Mouse (Mus musculus) frontal cortex, postnatal 14 days (tissue): ENCODE data around the gene Eif3f.

Source experiments
- DNase-seq, 2 experiments: peaks; one replicate each; pipeline ENCODE4 v3.0.0; 2022; ENCODE audit warnings: low spot score in 2 of 2

Gene Eif3f

DNA sequence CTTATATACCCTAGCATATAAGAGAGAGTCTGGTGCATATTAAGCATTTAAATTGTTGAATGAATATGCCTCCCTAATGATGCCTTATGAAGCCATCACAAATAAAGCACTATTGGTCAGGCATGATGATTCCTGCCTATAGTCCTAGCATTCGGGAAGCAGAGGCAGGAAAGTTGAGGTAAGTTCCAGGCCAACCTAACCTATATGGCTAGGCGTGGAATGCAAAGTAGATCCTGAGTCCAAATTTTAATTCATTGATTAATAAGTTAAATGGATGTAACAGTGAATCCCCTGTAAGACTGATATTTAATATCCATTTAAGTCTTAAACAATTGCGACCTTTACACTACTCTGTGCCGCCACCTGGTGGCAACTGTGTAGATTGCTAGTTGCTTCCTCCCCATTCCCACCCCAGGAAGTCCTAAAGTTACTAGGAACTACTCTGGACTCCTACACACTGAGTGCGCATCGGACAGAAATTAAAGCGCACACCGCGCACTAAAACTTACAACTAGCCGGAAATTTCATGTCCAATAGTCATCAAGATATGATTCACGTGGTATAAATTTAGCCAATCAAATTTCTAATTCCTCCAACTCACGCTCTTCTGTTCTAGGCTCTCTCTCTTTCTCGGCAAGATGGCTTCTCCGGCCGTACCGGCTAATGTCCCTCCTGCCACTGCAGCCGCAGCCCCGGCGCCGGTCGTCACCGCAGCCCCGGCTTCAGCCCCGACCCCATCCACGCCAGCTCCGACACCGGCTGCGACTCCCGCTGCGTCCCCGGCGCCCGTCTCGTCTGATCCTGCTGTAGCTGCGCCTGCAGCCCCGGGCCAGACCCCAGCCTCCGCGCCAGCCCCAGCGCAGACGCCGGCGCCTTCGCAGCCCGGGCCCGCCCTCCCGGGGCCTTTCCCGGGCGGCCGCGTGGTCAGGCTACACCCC lies at the start of gene Eif3f:
Gene Eif3f, plus strand, starts transcription at position 624 of the 938 bp plus-strand sequence.
- peak; percentile 93 to 97 for DNase-seq

DNA sequence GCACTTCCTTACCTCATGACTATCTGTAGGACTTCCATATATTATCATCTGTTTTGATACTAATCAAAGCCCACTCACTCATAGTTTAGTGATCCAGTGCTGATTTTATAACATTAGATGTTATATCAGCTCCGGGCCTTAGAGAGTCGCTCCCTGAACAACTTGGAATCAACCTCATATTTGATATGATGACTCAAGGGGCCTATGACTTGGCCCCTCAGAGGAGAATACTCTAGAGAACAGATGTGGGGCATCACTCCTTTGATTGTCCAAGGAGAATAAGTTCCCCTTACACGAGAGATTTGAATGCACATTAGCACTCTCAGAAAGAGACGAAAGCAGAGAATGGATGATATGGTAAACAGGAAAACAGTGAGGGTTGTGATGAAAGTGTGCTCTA lies 49.3 kb upstream of the Eif3f start, which contains the start of gene Olfr518:
Gene Olfr518, minus strand, starts transcription at position 101 of the 400 bp plus-strand sequence.
- DNase-seq, result no peak

DNA sequence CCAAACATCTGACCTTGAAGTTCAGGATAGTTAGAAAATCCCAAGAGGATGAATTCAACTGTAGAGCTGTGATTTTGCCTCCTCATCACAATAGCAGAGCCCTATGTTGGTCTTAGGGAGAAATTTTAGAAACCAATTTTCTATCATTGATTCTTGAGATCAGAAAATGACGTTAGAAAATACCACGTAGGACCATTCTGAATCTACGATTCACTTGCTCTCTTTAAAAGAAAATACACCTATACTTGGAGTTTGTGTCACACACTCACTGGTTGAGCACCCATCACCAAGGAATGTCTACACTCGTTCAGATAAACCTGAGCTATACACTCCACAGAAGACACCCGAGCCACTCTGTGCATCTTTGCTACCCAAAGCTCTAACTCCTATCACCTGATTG lies 39.9 kb upstream of the Eif3f start, which contains the start of gene Olfr519:
Gene Olfr519, minus strand, starts transcription at position 101 of the 400 bp plus-strand sequence.
- DNase-seq, result no peak

DNA sequence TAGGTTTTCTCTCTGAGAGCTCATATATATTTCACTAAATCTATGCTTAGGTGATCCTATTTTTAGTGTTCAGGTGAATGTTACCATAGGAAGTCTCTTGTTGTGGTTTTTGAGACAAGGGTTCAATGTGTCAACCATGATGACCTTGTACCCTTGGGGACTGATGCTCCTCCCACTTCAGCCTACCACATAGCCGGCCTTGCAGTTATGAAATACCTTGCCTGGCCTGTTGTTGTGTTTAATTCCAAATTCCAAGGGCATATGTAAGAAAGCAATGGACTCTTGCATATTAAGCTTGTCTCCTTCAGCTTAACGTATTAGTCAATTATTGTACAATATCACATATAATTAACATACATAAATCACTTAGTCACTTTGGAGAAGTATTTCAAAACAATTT lies 30.2 kb upstream of the Eif3f start:
- DNase-seq, result no peak

DNA sequence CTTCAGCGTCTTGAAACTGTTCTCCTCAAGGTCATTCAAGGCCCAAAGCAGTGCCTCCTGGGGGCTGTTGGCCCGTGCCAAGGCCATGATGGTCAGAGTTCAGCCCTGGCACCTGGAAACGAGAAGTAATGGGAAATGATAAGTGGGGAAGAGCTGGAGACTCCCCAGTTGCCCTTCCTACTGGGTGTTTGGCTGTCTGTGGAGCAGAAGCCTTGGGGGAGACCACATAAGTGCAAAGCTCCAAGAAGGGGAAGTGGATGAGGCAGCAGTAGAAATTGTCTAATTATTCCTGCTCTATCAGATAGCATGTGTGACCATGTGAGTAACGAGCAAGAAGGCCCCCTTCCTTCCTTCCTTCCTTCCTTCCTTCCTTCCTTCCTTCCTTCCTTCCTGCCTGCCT lies 7.2 kb upstream of the Eif3f start:
- DNase-seq, result no peak

DNA sequence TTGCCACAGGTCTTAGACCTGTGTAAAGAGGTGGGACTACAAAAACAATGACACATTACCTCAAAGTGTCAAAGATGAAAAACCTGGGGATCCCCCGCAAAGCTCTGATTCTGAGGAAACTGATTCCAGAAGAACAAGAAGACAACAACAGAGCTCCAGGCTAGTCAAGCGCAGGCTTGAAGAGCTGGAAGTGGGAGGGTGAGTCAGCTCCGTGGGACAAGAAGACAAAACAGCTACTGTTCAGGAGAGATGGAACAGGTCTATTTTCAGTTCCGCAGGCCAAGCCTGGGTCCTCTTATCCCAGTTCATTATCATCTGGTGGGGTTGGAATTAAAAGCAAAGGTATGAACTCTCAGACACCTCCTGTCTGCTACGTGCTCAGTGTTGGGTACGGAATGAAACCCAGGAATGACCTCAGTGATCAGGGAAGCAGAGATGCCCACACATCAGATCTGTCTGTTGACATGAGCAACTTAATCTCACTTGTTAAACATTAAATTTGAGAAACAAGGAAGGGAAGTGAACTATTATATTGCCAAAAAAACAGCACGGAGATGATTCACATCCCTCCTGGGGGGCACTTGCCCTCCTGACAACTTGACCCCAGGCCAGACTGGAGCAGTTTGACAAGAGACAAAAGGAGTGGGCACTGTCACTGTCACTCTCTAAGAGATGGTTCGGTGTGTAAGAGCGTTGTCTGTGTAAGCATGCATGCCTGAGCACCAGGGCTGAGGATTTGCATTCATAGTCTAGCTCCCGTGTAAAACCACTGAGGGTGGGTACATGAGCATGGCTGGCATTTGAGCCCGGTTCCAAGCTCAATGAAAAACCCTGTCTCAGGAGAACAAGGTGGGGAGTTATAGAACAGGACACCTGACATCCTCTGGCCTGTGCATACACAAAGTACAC lies 5.7 kb upstream of the Eif3f start:
- DNase-seq, result no peak

DNA sequence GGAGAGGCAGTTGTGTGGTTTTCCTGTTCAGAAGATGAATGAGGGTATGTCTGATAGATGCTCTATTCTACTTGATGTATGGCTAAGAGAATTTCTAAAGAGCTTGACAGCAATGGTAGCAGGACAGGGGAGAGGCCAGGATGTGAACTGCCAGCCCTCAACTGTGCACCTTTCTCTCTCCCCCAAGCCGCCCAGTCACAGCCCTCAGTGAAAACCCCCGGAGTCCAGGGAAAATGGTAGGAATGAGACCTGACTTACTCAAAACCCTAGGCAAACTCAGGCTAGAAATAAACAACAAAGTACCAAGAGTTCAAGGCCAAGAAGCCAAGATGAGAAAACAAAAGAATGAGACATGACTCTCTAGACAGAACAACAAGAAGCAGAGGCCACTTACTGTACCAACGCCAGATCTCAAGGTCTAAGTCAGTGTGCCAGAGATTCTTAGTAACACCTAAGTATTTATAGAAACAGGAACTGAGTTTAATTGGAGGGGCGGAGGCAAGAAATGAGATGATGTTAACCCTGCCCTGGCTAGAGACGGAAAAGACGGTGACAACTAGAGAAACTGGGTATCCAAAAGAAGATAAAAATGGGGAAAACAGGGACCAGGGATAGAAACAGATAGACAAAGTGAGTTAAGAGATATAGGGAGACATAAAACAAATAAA lies 4.4 kb upstream of the Eif3f start, which contains the start of gene Nlrp10:
Gene Nlrp10, minus strand, starts transcription at position 453 of the 668 bp plus-strand sequence.
- DNase-seq, result no peak

DNA sequence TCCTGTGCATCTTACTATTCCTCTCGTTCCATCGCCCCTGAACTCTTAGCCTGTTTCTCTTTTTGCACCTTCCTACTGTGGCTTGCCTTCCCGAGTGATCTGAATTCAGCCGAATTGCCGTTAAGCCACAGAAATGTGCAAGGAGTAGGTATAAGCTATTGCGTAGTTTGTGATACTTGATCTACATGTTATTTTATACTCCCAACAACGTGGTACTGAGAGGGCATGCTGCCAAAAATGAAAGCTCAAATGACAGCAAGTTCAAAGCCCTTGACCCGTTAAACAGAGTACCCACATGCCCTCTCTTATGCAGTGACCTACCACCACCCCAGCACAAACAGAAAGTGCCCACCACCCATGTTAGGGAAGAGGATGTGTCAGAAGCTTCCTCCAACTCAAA lies 619 bp downstream of the Eif3f start:
- no peak for DNase-seq

DNA sequence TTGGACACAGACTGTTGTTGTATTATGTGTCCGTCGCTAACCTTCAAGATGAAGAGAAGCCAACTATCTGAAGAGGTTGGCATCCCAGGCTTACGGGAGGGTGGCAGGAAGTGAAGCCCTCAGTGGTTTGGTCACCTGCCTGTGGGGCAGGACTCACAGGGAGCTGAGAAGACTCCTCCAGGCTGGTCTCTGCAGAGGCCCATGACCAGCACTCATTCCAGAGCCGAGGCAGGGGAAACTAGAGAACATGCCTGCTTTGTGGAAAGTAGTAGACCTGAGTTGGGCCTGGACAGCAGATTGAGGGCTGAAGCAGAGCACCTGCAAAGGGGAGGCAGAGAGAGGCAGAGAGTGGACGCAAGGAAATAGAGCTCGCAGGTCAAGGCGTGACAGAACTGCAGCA lies 1.2 kb downstream of the Eif3f start:
- DNase-seq, result no peak

DNA sequence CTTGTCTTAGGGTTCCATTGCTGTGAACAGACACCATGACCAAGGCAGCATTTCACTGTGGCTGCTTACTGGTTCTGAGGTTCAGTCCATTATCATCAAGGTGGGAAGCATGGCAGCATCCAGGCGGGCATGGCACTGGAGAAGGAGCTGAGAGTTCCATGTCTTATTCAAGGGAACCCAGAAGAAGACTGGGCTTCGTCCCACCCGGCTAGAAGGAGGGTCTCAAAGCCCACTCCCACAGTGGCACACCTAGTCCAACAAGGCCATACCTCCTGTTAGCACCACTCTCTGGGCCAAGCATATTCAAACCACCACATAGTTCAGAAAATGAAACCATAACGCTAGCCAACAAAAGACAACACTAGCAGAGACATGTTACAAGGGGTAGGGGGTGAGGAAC lies 2.4 kb downstream of the Eif3f start:
- no peak for DNase-seq

DNA sequence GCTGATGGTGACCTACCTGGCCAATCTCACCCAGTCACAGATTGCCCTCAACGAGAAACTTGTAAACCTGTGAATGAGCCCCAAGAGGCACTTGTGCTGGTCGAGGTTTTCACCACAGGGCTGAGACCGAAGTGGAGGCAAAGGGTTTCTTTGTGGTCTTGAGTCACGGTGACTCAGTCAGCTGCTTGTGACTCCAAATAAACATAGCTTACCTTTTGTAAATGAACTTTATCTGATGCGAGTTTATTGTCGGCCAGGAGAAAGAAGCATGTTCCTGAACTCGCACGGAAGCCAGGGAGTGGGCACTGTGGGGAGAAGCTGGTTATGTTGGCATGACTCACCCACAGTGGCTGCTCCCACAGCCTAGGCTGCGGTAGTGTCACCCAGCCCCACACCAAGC lies 7.2 kb downstream of the Eif3f start:
- no peak for DNase-seq

DNA sequence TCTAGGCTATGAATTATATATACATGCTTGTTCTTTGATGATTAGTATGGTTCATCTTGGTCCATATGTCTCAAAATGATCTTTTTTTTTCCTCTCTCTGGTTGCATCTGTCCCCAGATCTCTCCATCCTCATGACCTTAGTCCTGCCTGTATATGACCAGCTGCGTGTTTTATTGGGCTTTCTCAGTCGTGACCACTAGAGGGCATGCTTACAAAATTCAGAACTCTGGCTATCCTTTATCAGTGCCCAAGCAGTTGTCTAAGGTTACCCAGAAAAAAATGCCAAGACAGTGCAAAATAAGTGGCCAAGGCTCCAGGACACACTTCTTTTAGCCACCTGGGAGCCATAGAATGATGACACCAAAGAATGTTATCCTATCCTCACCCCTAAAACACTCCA lies 9.8 kb downstream of the Eif3f start:
- peak in 1 of 2 experiments; percentile 50 for DNase-seq

DNA sequence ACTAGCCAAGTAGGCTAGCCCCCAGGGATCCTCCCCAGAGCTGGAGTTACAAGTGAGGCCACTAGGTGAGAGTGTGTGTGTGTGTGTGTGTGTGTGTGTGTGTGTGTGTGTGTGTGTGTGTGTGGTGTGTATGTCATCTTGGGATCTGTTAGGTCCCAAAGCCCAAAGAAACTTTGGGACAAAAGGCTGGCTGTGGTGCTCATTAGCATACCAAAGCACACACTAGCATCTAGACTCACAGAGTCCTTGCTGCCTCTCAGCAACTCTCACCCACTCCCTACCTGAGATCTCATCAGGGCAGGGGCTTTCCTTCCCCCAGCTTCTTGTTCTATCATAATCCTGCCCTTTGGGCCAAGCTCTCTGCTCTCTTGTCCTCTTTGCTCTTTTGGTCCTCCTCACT lies 14.4 kb downstream of the Eif3f start:
- no peak for DNase-seq

DNA sequence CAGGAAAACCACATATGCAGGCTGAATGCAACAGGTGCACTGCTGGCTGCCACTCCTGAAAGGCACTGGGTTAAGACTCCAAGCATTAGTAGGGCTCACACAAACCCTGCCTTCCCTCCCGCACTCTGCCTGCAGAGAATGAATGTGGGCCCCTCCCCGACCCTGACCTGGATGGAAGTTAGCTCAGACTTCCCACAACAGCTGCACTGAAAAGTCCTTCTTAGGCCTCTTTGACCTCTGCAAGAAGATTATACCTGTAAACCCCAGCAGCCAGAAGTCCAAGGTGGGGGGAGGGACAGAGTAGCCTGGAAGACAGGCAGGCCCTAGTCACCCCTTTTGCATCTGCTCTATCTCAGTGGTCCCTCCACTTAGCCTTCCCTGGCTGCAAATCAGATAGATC lies 15.1 kb downstream of the Eif3f start:
- no peak for DNase-seq

DNA sequence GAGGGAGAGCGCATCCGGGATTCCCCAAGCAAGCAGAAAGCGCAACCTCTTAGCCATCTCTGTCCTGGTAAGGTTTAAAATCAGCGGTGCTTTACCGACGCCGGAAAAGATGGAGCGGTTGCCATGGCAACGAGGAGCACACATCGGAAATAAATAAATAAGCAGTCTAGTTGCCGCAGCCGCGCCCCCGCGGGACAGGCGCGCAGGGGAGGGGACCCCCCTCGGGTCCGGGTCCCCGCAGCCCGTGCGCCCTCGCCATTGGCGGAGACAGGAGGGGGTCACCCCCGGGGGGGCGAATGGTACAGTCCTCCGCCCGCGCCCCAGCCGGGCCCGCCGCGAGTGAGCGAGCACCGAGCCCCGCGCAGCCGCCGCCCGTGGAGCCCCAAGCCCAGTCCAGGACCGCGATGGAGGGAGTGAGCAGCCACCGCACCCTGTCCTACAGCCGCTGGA lies 16.1 kb downstream of the Eif3f start, which contains the start of gene Tub:
Gene Tub, plus strand, starts transcription at position 27 of the 450 bp plus-strand sequence.
- DNase-seq, result peak; percentile 77 to 79

DNA sequence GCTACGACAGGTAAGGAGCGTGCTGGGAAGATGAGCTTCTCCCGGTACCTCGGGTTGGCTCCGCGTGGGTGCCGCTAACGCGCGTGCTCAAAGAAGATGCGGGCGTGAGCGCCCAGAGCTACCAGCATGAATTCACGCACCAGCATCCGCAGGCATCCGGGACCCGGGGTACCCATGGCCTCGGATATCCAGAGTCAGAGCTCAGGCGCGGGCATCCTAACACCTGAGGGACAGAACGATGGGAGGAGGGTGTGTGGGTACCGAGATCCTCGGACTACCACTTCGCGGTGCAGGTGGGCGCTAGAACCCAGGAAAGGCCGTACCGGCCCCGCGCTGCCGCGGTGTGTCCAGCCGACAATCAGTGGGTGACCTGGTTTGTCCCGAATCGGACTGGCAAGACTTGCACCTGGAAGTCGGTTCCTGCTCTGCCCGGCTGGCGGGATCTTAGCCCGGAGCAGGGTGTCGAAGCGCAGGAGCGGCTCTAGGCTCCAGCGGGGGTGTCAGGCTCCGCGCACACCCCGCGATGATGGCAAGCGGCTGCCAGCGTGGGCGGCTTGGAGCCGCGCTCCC lies 16.6 kb downstream of the Eif3f start:
- peak; percentile 60 to 63 for DNase-seq

DNA sequence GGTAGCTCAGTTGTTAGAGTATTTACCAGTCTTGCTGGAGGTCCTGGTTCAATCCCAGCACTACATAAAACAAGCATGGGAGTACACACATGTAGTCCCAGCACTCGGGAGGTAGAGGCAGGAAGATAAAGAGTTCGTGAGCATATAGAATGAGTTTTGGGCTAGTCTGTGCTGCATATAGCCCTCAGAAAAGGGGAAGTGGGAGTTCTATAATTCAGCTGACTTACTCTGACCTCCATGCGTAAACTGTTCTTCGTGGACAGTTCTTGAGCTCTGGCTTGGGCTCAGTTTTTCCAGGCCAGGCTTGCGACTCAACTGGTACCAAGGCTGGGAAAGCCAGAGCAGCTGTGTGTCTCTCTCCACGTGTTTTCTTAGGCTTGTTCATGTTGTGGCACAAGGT lies 18.6 kb downstream of the Eif3f start:
- DNase-seq, result no peak

DNA sequence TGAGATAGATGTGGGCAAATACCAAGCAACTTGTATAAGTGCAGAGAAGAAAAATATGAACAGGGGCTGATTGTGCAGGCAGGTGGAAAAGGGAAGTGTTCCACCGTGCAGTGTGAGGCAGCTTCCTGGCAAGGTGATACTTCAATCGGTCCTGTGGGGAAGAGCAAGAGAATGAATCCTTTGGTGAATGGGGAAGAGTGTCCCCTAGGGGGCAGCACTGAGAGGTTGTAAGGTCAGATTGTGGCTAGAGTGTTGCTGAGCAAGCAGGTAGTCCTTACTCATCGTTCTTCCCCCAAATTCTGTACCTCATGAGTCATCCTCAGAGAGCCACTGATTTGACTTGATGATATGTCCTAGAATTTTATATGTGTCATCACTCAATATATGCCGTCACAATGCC lies 20.0 kb downstream of the Eif3f start:
- no peak for DNase-seq

DNA sequence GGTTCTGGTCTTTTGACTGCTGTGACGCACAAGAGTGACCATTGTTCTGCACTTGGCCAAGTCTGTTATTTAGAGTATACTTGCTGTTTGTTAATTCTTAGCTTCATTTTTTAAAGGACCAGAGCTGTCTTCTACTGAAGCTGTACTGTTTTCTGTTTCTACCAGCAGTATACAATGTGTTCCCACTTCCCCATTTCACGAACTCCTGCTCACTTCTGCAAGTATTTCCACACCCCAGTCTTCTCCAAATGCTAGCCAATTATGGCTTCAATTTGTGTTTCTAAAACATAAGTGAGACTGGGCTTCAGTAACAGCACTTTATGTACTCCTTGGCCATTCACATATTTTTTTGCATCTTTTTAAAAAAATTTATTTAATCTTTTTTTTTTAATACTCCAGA lies 23.5 kb downstream of the Eif3f start:
- no peak for DNase-seq

DNA sequence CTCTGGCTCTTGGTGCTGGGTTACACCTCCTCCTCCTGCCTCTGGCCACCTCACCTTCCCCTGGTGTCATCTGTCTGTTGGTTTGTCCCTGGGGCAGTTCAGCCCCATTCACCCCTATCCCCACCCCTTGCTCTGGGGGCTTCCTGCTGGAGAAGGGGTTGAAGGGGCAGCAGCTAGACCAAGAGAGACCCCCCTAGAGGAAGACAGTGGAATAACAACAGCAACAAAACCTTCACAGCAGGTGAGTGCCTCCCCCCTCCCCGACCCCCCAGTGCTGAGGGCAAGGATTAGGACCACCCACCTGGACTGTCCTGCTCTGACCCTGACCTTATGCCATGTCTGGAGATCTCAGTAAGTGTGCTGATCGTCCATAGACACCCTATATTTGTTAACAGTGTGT lies 31.8 kb downstream of the Eif3f start:
- DNase-seq, result no peak

DNA sequence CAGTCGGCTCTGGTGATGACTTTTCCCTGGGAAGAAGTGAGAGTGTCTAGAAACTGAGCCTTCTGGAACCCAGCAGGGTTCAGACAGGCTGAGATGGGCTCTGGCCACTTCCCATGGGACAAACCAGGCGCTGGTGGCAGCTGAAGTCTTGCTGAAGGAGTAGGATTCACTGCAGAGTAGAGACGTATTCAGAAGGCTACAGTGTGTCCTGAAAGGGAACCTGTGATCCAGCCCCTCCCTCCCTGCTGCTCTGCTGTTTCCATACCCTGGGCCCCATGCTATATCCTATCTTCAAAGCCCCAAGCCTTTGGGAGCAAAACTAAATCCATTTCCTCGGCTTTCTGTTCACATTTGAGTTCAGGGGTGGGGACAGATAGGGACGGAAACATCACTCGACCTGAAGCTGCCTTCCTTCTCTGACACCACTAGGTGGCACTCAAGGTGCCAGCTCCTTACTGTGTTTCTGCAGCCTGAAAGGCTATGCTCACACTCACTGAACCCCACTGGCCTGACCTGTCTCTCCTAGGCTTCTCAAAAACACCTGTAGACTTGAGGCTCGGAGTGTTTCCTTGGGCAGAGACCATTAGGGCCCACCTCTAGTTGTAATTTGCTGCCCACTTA lies 32.6 kb downstream of the Eif3f start:
- DNase-seq, result peak in 1 of 2 experiments; percentile 58
